Mouse (Mus musculus) C2C12 (cell line): ENCODE results near the gene Bcas2. TPM values are rescaled to one million over a fixed set of nuclear protein-coding genes. Genes with fewer than 3 reads are reported as not detected.
"Not testable (repeated sequence)": the region's sequence is repeated elsewhere in the genome, so short reads cannot be mapped to it uniquely, and the experiment has no call there.

ENCODE experiments used
- H3K27me3 ChIP-seq: one replicate; pipeline ENCODE4 v1.6.1; 2011; ENCODE audit not compliant: control insufficient read depth, insufficient read depth, insufficient read length
- H3K36me3 ChIP-seq: one replicate; pipeline ENCODE4 v1.6.1; 2011; ENCODE audit not compliant: control insufficient read depth, insufficient read depth
- H3K4me3 ChIP-seq: one replicate; pipeline ENCODE4 v1.5.1; 2011; ENCODE audit warnings: mild to moderate bottlenecking, control low read depth; ENCODE audit not compliant: poor library complexity, insufficient read depth, severe bottlenecking
- H3K79me2 ChIP-seq: one replicate; pipeline ENCODE4 v1.6.1; 2011; ENCODE audit not compliant: control insufficient read depth, insufficient read depth
- H3K79me3 ChIP-seq: one replicate; pipeline ENCODE4 v1.6.1; 2011; ENCODE audit warnings: low read depth, control low read depth
- H3ac ChIP-seq: one replicate; pipeline ENCODE3; 2011; ENCODE audit warnings: low read depth; ENCODE audit not compliant: control insufficient read depth, insufficient read length
- CEBPB ChIP-seq: IDR thresholded peaks from one replicate; pipeline ENCODE4 v1.6.1; 2011; ENCODE audit warnings: low read depth, mild to moderate bottlenecking, control low read depth, moderate library complexity
- CTCF ChIP-seq: IDR thresholded peaks from one replicate; pipeline ENCODE4 v1.5.1; 2011; ENCODE audit not compliant: control insufficient read depth, insufficient read depth, insufficient read length
- FOSL1 ChIP-seq: IDR thresholded peaks from one replicate; pipeline ENCODE4 v1.8.0; 2011; ENCODE audit warnings: mild to moderate bottlenecking, low read length; ENCODE audit not compliant: poor library complexity, insufficient read depth, severe bottlenecking
- MAX ChIP-seq: IDR thresholded peaks from one replicate; pipeline ENCODE4 v1.6.1; 2011; ENCODE audit warnings: mild to moderate bottlenecking, control low read depth
- MYOD1 ChIP-seq: IDR thresholded peaks from one replicate; pipeline ENCODE4 v1.6.1; 2011; ENCODE audit warnings: low read depth; ENCODE audit not compliant: control insufficient read depth, insufficient read length
- MYOG ChIP-seq: IDR thresholded peaks from one replicate; pipeline ENCODE4 v1.6.1; 2011; ENCODE audit not compliant: control insufficient read depth, insufficient read length; ENCODE audit errors: extremely low read depth
- USF1 ChIP-seq: IDR thresholded peaks from one replicate; pipeline ENCODE4 v1.6.1; 2011; ENCODE audit warnings: low read depth, mild to moderate bottlenecking, control low read depth, moderate library complexity
- polyA plus RNA-seq: library from polyadenylated mRNA; unstranded; fragments of >200 nt; fragmentation: generic; extraction: Trizol; gene quantifications from one replicate; pipeline ENCODE4 v1.2.1, GENCODE M21; 2012; ENCODE audit warnings: missing spikeins

Bcas2 gene
- polyA plus RNA-seq, 1 experiment = 67.2 TPM

GRCm38 (mm10) chr3:103213537-103213936 is 42.1 kb downstream of the Bcas2 start:
- TF ChIP-seq CTCF (no peak), USF1 (no peak)

GRCm38 (mm10) chr3:103214593-103215285 is 43.3 kb downstream of the Bcas2 start:
- H3K4me3 ChIP-seq = no peak overlapping the region
- no peaks in the 10 kb centered on the region for H3K36me3 ChIP-seq
- TF ChIP-seq MYOG (no peak), FOSL1 (no peak), CTCF (no peak), USF1 (no peak), MYOD1 (no peak), MAX (no peak), CEBPB (no peak)
- H3ac ChIP-seq = no peak overlapping the region
- H3K79me3 ChIP-seq = no peaks in the 10 kb centered on the region
- H3K79me2 ChIP-seq = no peaks in the 10 kb centered on the region
- no peaks in the 10 kb centered on the region for H3K27me3 ChIP-seq

More at GRCm38 (mm10) chr3:103213537-103213936, 42.1 kb downstream of the Bcas2 start:
- Histone ChIP-seq H3K27me3 (no peaks in the 10 kb centered on the region), H3ac (no peak overlapping the region), H3K79me2 (no peaks in the 10 kb centered on the region), H3K36me3 (no peaks in the 10 kb centered on the region), H3K79me3 (no peaks in the 10 kb centered on the region), H3K4me3 (no peak overlapping the region)

GRCm38 (mm10) chr3:103215399-103215798 is 43.9 kb downstream of the Bcas2 start:
- not testable (repeated sequence) for H3K79me3 ChIP-seq, H3K27me3 ChIP-seq

GRCm38 (mm10) chr3:103221435-103221834 is 50.0 kb downstream of the Bcas2 start:
- Histone ChIP-seq H3K4me3 (no peak overlapping the region), H3K79me3 (no peaks in the 10 kb centered on the region), H3K36me3 (no peaks in the 10 kb centered on the region), H3K79me2 (no peaks in the 10 kb centered on the region), H3ac (no peak overlapping the region), H3K27me3 (no peaks in the 10 kb centered on the region)
- TF ChIP-seq USF1 (no peak), MYOD1 (no peak), CTCF (no peak), MYOG (no peak)

More at GRCm38 (mm10) chr3:103215399-103215798, 43.9 kb downstream of the Bcas2 start:
- H3ac ChIP-seq, H3K36me3 ChIP-seq, H3K4me3 ChIP-seq, H3K79me2 ChIP-seq: not testable (repeated sequence)

- TF ChIP-seq CEBPB = no peak
- TF ChIP-seq MYOG = no peak
- TF ChIP-seq FOSL1 = no peak
- no peak for TF ChIP-seq MAX
- Histone ChIP-seq H3K36me3 (no peaks in the 10 kb centered on the region), H3K27me3 (no peaks in the 10 kb centered on the region), H3K79me2 (no peaks in the 10 kb centered on the region), H3ac (no peak overlapping the region), H3K79me3 (no peaks in the 10 kb centered on the region), H3K4me3 (no peak overlapping the region)
These were observed 52.3 kb downstream of the Bcas2 start for GRCm38 (mm10) chr3:103223752-103224151.

GRCm38 (mm10) chr3:103224231-103224765 is 52.8 kb downstream of the Bcas2 start:
- Histone ChIP-seq H3ac (no peak overlapping the region), H3K36me3 (no peaks in the 10 kb centered on the region), H3K79me3 (no peaks in the 10 kb centered on the region), H3K4me3 (no peak overlapping the region), H3K27me3 (no peaks in the 10 kb centered on the region), H3K79me2 (no peaks in the 10 kb centered on the region)
- no peak for TF ChIP-seq USF1
- no peak for TF ChIP-seq MYOD1
- TF ChIP-seq CTCF = no peak
- no peak for TF ChIP-seq CEBPB
- TF ChIP-seq FOSL1 = no peak
- no peak for TF ChIP-seq MYOG
- TF ChIP-seq MAX = no peak
